Mouse (Mus musculus) limb, embryonic 13.5 days (tissue): Measurements from ENCODE around the gene Klc4. TPM values are rescaled to one million over a fixed set of nuclear protein-coding genes. Genes with fewer than 3 reads are reported as not detected.

Source experiments
- ATAC-seq: fragments of 200-750 bp; cut with Nextera tagmentation; 2 replicates; pipeline ENCODE4 v1.8.0; 2017; ENCODE audit warnings: low read depth, moderate number of reproducible peaks, moderate TSS enrichment; ENCODE audit not compliant: low FRiP score
- H3K27ac ChIP-seq: fragments of 300-500 bp; sonication (generic); 2 replicates; pipeline ENCODE4 v1.5.1; 2015; ENCODE audit warnings: inconsistent platforms, mild to moderate bottlenecking, moderate library complexity
- H3K27me3 ChIP-seq: fragments of 300-500 bp; sonication (generic); 2 replicates; pipeline ENCODE4 v1.6.1; 2015; ENCODE audit warnings: mild to moderate bottlenecking, inconsistent platforms
- H3K36me3 ChIP-seq: fragments of 300-500 bp; sonication (generic); 2 replicates; pipeline ENCODE4 v1.6.1; 2015; ENCODE audit warnings: inconsistent platforms, mild to moderate bottlenecking, moderate library complexity
- H3K4me1 ChIP-seq: fragments of 300-500 bp; sonication (generic); 2 replicates; pipeline ENCODE4 v1.6.1; 2015; ENCODE audit warnings: inconsistent platforms
- H3K4me2 ChIP-seq: fragments of 300-500 bp; sonication (generic); replicated peaks from 2 replicates; pipeline ENCODE4 v1.6.1; 2015; ENCODE audit warnings: inconsistent platforms, mild to moderate bottlenecking, moderate library complexity
- H3K4me3 ChIP-seq: fragments of 300-500 bp; sonication (generic); 2 replicates; pipeline ENCODE4 v1.5.1; 2015; ENCODE audit warnings: moderate library complexity, mild to moderate bottlenecking, inconsistent platforms
- H3K9ac ChIP-seq: fragments of 300-500 bp; sonication (generic); 2 replicates; pipeline ENCODE4 v1.6.1; 2015; ENCODE audit warnings: mild to moderate bottlenecking, inconsistent platforms
- H3K9me3 ChIP-seq: fragments of 300-500 bp; sonication (generic); 2 replicates; pipeline ENCODE4 v1.6.1; 2016; ENCODE audit warnings: inconsistent platforms
- WGBS: fragments of 180-500 bp; shearing (Covaris S2); methylation state at CpG from one replicate; pipeline ENCODE4 v1.1.7; 2015; 5-methylcytosine and 5-hydroxymethylcytosine counted together
- polyA plus RNA-seq: library from polyadenylated mRNA; unstranded; fragments of >200 nt; fragmentation: Nextera tagmentation; extraction: Ambion mirVana; gene quantifications from 2 replicates; pipeline ENCODE4 v1.2.1, GENCODE M21; 2015

The Klc4 gene
- polyA plus RNA-seq, 1 experiment from 2014 or later = 26.4 TPM

- H3K27me3 ChIP-seq = no peaks in the 10 kb centered on the region
These were observed 16.8 kb downstream of the Klc4 start, which contains the start of gene Ptk7 for GRCm38 (mm10) chr17:46628791-46629684. Gene Ptk7, minus strand, starts transcription at chr17:46629504.

GRCm38 (mm10) chr17:46628471-46628790, 17.4 kb downstream of the Klc4 start:
- Histone ChIP-seq H3K36me3 (peaks cover 22% of the 10 kb centered on the region), H3K4me1 (peaks cover 71% of the 10 kb centered on the region)
- no peak for ATAC-seq

More at GRCm38 (mm10) chr17:46628791-46629684, 16.8 kb downstream of the Klc4 start, which contains the start of gene Ptk7:
- H3K4me3 ChIP-seq = peak within 1 kb of the TSS; percentile 70
- H3K4me1 ChIP-seq = peaks cover 65% of the 10 kb centered on the region
- peak within 1 kb of the TSS; percentile 92 for H3K9ac ChIP-seq
- H3K9me3 ChIP-seq = no peaks in the 10 kb centered on the region
- ATAC-seq = peak; percentile 81
- H3K27ac ChIP-seq = peak within 1 kb of the TSS; percentile 92
- peak within 1 kb of the TSS; percentile 89 for H3K4me2 ChIP-seq
- under 1% methylated on average over 84 of the region's 90 CpGs for WGBS
- peaks cover 28% of the 10 kb centered on the region for H3K36me3 ChIP-seq

DNA sequence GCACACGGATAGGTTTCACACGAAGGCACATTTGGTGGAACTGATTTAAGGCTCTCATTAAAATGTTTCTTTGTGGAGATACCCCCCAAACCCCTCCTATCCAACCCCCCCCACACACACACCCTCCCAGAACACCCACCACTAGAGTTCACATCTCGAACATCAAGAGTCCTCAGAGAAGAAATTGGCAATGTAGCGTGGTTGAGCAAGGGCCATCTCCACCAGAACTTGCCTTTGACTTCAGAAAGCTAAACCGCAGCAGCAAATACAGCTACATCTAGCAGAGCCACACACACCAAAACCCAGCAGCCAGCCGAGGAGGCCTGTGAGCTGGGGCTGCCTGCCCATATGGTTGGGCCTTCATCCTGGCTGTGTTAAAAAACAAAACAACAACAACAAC, 18.4 kb downstream of the Klc4 start:
- Histone ChIP-seq H3K4me1 (peaks cover 81% of the 10 kb centered on the region), H3K9me3 (no peaks in the 10 kb centered on the region), H3K36me3 (peaks cover 12% of the 10 kb centered on the region), H3K4me3 (peak overlapping the region; percentile 70), H3K4me2 (peak overlapping the region; percentile 89), H3K9ac (peak overlapping the region; percentile 92), H3K27me3 (no peaks in the 10 kb centered on the region), H3K27ac (peak overlapping the region; percentile 63)
- ATAC-seq = no peak
- 8% methylated on average over 6 of the region's 6 CpGs for WGBS

More at GRCm38 (mm10) chr17:46628471-46628790, 17.4 kb downstream of the Klc4 start:
- Histone ChIP-seq H3K27me3 (no peaks in the 10 kb centered on the region), H3K4me2 (peak overlapping the region; percentile 89), H3K27ac (peak overlapping the region; percentile 92), H3K9me3 (no peaks in the 10 kb centered on the region), H3K9ac (peak overlapping the region; percentile 92), H3K4me3 (peak overlapping the region; percentile 70)
- 1% methylated on average over 13 of the region's 13 CpGs for WGBS

DNA sequence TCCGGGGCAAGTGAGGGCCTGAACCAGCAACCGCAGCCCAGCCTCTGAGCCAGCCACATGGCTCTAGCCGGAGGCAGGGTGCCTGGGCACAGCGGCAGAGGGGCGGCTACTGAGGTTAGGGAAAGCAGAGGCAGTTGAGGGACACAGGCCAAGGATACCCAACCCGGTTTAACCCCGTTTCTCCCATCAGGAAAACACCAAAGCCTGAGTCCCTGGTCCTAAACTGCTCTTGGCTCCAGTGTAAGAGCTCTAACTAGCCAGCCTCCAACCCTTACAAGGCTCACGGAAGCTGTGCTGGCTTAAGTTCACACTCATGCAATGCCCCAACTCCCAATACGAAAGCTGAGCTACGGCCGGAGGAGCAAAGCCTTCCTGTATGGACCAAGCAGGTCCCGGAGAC, 21.2 kb downstream of the Klc4 start:
- H3K4me2 ChIP-seq = peak overlapping the region; percentile 57
- H3K36me3 ChIP-seq = no peaks in the 10 kb centered on the region
- no peaks in the 10 kb centered on the region for H3K9me3 ChIP-seq
- ATAC-seq = no peak
- peak overlapping the region; percentile 14 for H3K4me3 ChIP-seq
- peak overlapping the region; percentile 48 for H3K9ac ChIP-seq
- no peaks in the 10 kb centered on the region for H3K27me3 ChIP-seq
- H3K27ac ChIP-seq = peak overlapping the region; percentile 55
- H3K4me1 ChIP-seq = peaks cover 87% of the 10 kb centered on the region
- WGBS = 44% methylated on average over 12 of the region's 12 CpGs

- ATAC-seq = no peak
- no peaks in the 10 kb centered on the region for H3K36me3 ChIP-seq
- H3K9ac ChIP-seq = peak overlapping the region; percentile 48
- H3K4me1 ChIP-seq = peaks cover 92% of the 10 kb centered on the region
- H3K4me3 ChIP-seq = peak overlapping the region; percentile 14
- peak overlapping the region; percentile 57 for H3K4me2 ChIP-seq
- no peaks in the 10 kb centered on the region for H3K9me3 ChIP-seq
- no peaks in the 10 kb centered on the region for H3K27me3 ChIP-seq
- 23% methylated on average over 10 of the region's 10 CpGs for WGBS
- peak overlapping the region; percentile 55 for H3K27ac ChIP-seq
These were observed 21.8 kb downstream of the Klc4 start for GRCm38 (mm10) chr17:46623819-46624557.

DNA sequence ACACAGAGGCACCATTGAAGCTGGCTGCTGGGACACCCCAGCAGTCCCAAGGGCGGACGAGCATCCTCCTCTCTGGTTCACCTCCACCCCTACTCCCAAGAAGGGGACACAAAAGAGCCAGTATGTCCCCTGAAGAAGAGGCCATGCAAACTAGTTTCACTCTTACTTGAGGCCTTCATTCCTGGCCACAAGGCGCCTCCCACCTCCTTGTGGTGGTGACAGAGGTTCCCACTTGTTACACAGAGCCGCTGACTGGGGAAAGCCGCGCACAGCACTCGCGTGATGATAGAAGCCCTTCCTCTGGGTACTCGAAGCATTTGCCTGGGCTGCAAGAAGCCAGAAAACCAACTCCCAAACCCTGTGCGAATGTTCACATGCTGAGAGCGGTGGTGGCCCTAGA, 23.6 kb downstream of the Klc4 start:
- WGBS = 75% methylated on average over 11 of the region's 11 CpGs
- Histone ChIP-seq H3K4me2 (peak overlapping the region; percentile 16; the same call in 1 of the 2 replicates), H3K9ac (no peak overlapping the region), H3K4me1 (peaks cover 100% of the 10 kb centered on the region), H3K9me3 (no peaks in the 10 kb centered on the region), H3K27me3 (no peaks in the 10 kb centered on the region), H3K4me3 (no peak overlapping the region), H3K27ac (no peak overlapping the region; the same call in 1 of the 2 replicates), H3K36me3 (no peaks in the 10 kb centered on the region)
- no peak for ATAC-seq

GRCm38 (mm10) chr17:46621324-46621723, 24.5 kb downstream of the Klc4 start:
- Histone ChIP-seq H3K9me3 (no peaks in the 10 kb centered on the region), H3K4me2 (peak overlapping the region; percentile 65), H3K36me3 (no peaks in the 10 kb centered on the region), H3K4me3 (0 out of 2 replicates have a peak overlapping the region, but pooled peaks have one; percentile 8), H3K4me1 (peaks cover 99% of the 10 kb centered on the region), H3K27me3 (no peaks in the 10 kb centered on the region), H3K9ac (peak overlapping the region; percentile 39; the same call in 1 of the 2 replicates), H3K27ac (peak overlapping the region; percentile 55)
- 26% methylated on average over 15 of the region's 15 CpGs for WGBS
- no peak for ATAC-seq

GRCm38 (mm10) chr17:46619683-46620357, 26.0 kb downstream of the Klc4 start:
- Histone ChIP-seq H3K27ac (peak overlapping the region; percentile 97), H3K4me3 (peak overlapping the region; percentile 24), H3K4me2 (peak overlapping the region; percentile 65), H3K9ac (peak overlapping the region; percentile 62; the same call in 1 of the 2 replicates), H3K27me3 (no peaks in the 10 kb centered on the region), H3K9me3 (no peaks in the 10 kb centered on the region), H3K4me1 (peaks cover 95% of the 10 kb centered on the region), H3K36me3 (no peaks in the 10 kb centered on the region)
- WGBS = 19% methylated on average over 16 of the region's 16 CpGs
- no peak for ATAC-seq

DNA sequence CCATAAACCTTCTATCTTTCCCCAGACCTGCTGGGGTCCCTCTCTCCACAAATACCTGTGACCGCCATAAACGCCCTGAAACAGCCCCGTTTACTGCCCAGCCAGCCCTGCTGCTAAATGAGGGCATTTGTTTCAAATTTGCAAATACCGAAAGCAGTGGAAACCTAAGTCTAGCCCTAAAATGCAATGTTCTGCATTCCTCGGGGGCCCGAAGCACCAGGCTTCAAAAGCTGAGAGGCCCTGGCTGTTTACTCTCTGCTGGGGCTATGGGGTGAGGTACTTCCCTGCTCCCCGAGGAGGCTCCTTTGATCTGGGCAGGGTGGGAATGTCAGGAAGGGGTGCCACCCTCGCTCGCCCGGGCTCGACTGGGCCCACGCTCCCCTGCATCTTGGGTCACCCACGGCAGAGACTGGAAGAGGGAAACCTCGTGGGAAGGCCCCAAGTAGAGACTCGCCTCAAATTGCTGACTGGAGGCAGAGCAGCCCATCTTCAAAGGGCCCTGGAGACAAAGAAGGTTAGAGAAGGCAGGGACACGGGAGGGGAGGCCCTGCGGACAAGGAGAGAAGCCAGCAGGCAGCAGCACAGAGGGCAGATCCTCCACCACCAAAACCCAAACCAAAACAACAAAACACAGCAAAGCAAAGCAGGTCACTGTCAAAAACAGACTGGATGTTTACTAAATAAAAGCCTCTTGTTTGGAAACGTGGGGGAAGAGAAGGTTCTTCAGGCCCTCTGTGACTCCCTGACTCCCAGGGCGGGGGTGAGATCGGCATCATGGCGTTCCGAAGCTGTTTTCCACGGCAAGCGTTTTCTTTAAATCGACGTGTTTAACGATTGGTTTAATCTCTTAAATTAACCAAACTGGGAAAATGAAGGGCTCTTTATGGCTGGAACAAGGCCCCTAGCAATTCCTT, 26.8 kb downstream of the Klc4 start:
- Histone ChIP-seq H3K4me2 (peak overlapping the region; percentile 65), H3K4me3 (peak overlapping the region; percentile 24), H3K4me1 (peaks cover 94% of the 10 kb centered on the region), H3K36me3 (no peaks in the 10 kb centered on the region), H3K27ac (peak overlapping the region; percentile 97), H3K9me3 (no peaks in the 10 kb centered on the region), H3K9ac (peak overlapping the region; percentile 62), H3K27me3 (no peaks in the 10 kb centered on the region)
- WGBS = 5% methylated on average over 27 of the region's 27 CpGs
- ATAC-seq = peak; percentile 55

GRCm38 (mm10) chr17:46618394-46618768, 27.4 kb downstream of the Klc4 start:
- H3K4me3 ChIP-seq = peak overlapping the region; percentile 24
- WGBS = under 1% methylated on average over 6 of the region's 6 CpGs

GRCm38 (mm10) chr17:46617799-46618198, 28.0 kb downstream of the Klc4 start:
- Histone ChIP-seq H3K4me3 (peak overlapping the region; percentile 24), H3K9me3 (no peaks in the 10 kb centered on the region), H3K4me2 (peak overlapping the region; percentile 65), H3K36me3 (no peaks in the 10 kb centered on the region), H3K27me3 (no peaks in the 10 kb centered on the region), H3K4me1 (peaks cover 94% of the 10 kb centered on the region), H3K9ac (no peak overlapping the region), H3K27ac (peak overlapping the region; percentile 97)
- 6% methylated on average over 12 of the region's 12 CpGs for WGBS
- no peak for ATAC-seq

More at GRCm38 (mm10) chr17:46618394-46618768, 27.4 kb downstream of the Klc4 start:
- Histone ChIP-seq H3K4me2 (peak overlapping the region; percentile 65), H3K4me1 (peaks cover 94% of the 10 kb centered on the region), H3K36me3 (no peaks in the 10 kb centered on the region), H3K27ac (peak overlapping the region; percentile 97), H3K9me3 (no peaks in the 10 kb centered on the region), H3K9ac (0 out of 2 replicates have a peak overlapping the region, but pooled peaks have one; percentile 62), H3K27me3 (no peaks in the 10 kb centered on the region)
- peak; percentile 68 for ATAC-seq
